Mouse (Mus musculus) ovary, postnatal 36 days (tissue): ENCODE measurements around the gene Slc12a5.

ENCODE experiments used
- DNase-seq: peaks from one replicate; pipeline ENCODE4 v3.0.0; 2022; ENCODE audit warnings: low spot score, mixed read lengths

Gene Slc12a5

DNA sequence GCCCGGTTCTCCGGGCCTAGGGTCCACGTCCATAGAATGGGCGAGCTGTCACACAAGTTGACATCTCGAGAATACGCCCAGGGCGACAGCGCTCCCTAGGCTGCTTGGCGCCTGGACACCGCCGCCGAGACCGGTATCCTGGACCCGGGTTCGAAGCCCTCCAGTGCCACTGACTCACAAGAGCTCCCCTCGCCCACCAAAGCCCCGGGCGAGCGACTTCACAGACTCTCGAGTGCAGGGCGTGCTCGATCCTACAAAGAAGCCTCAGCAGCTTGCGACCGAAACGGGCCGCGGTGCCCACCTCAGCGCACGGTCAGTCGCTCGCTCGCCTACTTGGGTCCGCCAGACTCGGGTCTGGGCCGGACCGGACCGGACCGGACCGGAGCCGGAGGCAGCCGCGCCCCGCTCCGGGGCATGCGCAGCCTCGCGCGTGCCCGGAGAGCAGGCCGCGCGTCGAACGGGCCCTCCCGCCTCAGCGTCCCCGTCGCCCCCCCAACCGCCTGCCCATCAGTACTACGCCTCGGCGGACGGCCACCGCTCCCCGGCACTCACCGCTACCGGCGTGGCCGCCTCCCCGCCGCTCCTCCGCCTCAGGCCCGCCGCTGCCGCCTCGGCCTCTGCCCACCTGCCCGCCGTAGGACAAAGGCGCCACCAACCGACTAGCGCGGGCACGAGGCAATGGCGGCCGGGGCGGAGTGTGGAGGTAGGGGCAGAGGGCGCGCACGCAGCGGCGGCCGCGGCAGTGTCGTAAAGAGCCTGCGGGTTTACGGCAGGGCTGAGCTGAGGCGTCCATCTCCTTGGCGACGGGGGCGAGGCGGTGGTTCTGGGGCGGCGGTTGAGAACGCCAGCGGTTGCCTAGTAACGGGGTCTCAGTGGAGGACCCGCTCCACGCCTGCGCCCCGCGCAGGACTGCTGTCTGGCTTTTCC is 73.8 kb downstream of the Slc12a5 start, which contains the start of gene Ncoa5:
TSS of gene Ncoa5 (minus strand) at position 737 of the 927 bp plus-strand sequence.
- DNase-seq: peak; percentile 98

DNA sequence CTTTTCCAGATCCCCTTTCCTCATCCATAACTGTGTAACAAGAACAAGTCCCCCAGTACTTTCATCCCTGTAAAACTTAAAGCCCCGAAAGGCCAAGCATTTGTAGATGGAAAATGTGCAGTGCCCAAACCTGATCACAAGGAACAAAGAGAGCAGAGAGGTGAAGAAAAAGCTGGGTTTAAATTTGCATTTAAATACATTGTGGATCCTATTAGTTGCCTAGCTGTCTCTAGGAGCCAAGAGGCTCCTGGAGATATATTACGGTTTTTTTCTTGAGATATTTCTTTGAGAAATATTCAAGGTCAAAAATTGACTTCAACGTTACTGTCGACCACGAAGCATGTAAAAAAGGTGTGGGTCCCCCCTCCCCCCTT is 74.4 kb downstream of the Slc12a5 start:
- DNase-seq: no peak

DNA sequence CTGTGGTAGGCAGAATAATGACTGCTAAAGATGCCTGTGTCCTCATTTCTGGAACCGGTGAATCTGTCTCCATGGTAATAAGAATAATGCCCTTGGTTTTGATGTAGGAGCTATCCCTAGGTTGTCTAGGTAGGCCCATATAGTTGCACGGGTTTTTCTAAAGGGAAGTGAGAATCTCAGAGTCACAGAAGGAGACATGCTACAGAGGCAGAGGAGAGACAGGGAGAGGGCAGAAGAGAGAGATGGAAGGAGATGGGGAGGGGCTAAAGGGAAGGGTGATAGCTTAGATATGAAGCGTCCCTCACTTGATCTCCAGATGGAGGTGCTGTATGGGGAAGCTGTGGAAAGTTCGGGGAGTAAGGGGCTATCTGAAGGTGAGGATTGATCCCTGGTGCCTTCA is 76.8 kb downstream of the Slc12a5 start:
- DNase-seq: no peak

GRCm38 (mm10) chr2:165042126-165042525 is 81.5 kb downstream of the Slc12a5 start:
- DNase-seq: no peak

DNA sequence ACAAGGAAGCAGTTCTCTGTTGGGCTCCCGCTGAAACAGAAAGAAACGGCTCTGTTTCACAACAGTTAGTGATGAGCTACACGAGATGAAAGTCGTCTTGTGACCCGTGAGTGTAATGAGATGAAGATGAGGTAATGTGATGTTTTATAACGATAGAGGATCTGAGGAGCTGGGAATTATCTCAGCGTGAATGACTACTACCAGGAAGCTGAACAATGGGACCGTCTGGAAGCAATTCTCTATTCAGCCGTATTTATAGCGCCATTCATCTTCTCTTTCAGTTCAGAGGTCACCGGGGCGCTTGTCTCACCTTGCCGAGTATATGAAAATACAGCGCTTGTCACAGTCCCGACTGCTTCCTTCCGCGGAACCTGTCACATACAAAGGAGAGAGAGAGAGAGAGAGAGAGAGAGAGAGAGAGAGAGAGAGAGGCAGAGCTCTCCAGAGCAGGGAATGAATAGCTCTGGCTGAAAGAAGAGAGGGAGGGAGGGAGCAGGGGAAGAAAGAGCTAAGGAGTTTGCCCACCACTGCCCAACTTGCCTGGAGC is 82.6 kb downstream of the Slc12a5 start:
- DNase-seq: no peak

GRCm38 (mm10) chr2:165043729-165044128 is 83.1 kb downstream of the Slc12a5 start:
- no peak for DNase-seq

DNA sequence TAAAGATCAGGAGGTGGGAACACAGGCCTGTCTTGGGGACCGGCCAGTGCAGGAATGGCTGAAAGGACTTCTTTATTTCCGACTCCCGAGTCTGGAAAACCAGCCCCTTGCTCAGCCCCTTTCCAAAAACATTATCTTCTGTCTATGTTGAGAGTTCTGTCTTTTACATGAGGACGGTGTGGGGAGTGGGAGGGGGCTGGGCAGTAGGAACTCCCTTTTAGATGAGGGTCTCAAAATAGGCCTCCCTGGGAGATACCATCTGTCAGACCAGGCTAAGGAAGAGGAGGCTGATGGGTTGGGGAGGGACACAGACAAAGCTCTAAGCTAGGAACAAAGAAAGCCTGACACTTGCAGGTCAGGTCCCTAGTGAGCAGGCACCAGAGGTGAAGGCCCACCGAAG is 88.4 kb downstream of the Slc12a5 start:
- no peak for DNase-seq
